Mouse (Mus musculus) lung, postnatal 10 days (tissue): Measurements from ENCODE around the gene Gpr107.

Source experiments
- DNase-seq: peaks from one replicate; pipeline ENCODE4 v3.0.0; 2021

Gpr107 gene

GRCm38 (mm10) chr2:31202956-31203355 is 50.8 kb downstream of the Gpr107 start:
- no peak for DNase-seq

GRCm38 (mm10) chr2:31204677-31205076 is 52.6 kb downstream of the Gpr107 start:
- no peak for DNase-seq

- DNase-seq: no peak
These were observed 54.1 kb downstream of the Gpr107 start for GRCm38 (mm10) chr2:31206211-31206610.

GRCm38 (mm10) chr2:31206882-31207281 is 54.8 kb downstream of the Gpr107 start:
- no peak for DNase-seq

DNA sequence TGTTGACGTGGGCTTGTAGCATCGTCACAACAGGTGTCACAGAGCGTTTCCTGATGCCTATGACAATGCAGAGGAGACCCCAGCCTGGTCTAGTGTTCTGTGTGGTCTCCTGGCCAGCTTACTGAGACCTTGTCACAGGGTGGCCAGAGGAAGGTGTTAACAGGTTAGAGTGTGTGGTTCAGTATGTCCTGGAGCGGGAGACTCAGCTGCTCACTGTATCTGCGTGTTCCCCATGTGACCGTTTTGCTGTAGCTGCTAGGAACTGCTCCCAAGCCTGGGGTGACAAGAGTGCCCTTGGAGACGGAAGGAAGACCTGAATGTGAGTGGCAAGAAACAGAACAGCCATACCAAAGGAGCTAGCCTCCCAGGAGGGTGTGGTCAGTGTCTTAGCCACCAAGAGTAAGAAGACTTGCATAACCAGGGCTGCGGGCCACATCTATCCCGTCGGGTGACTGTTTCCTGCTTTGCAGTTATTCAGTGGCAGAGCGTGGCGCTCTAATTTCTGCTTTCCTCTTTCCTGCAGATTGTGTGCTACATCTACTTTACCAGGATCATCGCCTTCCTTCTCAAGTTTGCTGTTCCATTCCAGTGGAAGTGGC is 56.5 kb downstream of the Gpr107 start:
- DNase-seq: no peak

DNA sequence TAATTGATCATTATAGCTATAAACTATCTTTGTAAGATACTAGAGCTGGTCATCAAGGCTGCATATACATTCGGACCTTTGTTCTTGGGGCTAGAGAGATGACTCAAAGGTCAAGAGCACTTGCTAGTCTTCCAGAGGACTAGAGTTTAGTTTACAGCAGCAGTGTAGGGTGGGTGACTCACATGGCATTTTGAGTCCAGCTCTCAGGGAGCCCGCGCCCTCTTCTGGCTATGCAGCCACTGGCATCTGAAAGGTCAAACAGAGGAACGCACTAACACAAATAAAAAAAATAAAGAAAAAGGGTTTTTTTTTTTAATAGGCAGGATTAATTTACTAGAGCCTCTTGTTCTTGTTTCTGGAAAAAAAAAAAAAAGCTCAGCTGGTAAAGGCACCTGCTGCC is 57.4 kb downstream of the Gpr107 start:
- peak; percentile 24 for DNase-seq

DNA sequence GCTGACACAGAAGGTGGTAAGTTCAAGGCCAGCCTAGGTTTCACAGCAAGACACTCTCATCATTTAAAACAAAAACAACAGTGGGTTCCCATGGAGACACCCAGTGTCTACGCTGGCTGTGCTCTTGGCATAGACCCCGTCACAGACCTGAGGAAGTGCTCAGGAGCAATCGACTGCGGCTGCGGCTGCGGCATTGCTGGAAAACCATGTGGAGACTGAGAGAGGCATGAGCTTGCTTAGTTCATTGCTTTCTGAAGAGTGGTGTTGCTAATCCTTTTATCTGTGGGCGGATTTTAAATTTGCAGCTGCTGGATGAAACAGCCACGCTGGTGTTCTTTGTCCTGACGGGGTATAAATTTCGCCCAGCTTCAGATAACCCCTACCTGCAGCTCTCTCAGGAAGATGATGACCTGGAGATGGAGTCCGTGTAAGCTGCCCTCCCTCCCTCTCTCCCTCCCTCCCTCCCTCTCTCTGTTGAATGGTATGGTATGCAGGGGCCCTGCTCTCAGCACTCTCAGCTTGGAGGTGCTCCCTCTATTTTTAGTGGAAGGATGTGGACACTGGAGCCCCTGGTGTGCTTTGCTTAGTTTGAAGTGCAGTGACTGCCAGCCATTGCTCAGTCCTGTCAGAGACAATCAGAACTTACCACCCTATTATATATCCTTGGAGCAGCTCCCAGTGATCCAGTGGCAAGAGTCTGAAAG is 58.2 kb downstream of the Gpr107 start:
- DNase-seq: no peak

- DNase-seq: no peak
These were observed 59.1 kb downstream of the Gpr107 start for GRCm38 (mm10) chr2:31211204-31211603.

GRCm38 (mm10) chr2:31214211-31214796 is 62.2 kb downstream of the Gpr107 start:
- DNase-seq: no peak

DNA sequence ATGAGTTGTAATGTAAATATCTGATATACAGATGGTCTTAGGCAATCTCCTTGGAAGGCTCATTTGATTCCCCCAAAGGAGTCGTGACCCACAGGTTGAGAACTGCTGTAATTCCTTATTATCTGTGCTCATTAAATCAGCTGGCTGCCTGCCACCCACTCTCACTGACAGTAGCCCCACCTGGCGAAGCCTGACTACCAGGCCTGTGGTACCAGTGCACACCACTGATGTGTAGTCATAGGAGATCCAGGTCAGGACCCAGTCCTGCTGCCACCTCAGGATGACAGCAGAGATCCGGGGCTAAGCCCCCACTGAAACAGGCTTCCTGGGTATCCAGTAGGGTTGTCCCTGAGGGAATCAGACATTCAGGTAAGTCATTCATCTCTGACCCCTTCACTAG is 66.5 kb downstream of the Gpr107 start:
- DNase-seq: no peak

GRCm38 (mm10) chr2:31219470-31219869 is 67.4 kb downstream of the Gpr107 start:
- DNase-seq: peak; percentile 21

- DNase-seq: no peak
These were observed 68.7 kb downstream of the Gpr107 start for GRCm38 (mm10) chr2:31220844-31221243.

DNA sequence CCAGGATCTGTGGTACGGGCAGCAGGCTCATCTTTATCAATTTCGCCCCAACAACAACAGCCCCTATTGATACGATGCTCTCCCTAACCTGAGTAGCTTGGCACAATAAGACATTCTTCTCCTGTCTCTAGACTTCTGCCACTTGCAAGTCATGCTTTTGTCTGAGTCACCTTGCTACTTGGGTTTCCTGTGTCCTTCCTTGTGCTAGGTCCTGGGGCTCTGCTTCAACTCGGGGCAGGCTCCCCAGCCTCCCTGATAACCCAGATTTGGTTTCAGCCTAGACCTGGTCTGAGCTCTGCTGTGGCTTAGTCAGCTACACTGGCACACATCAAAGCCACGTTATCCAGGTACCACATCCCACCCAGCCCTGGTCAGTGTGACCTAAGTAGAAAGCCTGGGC is 69.5 kb downstream of the Gpr107 start:
- DNase-seq: no peak

DNA sequence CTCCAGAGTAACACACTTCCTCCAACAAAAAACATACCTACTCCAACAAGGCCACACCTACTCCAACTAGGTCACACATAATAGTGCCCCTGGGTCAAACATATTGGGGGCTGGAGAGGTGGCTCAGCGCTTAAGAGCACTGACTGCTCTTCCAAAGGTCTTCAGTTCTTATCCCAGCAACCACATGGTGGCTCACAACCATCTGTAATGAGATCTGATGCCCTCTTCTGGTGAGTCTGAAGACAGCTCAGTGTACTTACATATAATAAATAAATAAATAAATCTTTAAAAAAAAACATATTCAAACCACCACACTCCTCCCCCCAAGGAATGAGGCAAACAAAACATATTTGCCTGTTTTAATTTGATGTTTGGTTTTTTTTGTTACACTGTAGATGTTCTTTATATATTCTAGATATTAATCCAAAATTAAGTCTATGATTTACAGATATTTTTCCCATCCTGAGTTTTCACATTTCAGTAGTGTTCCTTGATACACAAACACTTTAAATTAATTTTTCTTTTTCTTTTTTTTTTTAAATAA is 76.7 kb downstream of the Gpr107 start:
- no peak for DNase-seq

- peak; percentile 18 for DNase-seq
These were observed 87.1 kb downstream of the Gpr107 start for GRCm38 (mm10) chr2:31239203-31239696.

DNA sequence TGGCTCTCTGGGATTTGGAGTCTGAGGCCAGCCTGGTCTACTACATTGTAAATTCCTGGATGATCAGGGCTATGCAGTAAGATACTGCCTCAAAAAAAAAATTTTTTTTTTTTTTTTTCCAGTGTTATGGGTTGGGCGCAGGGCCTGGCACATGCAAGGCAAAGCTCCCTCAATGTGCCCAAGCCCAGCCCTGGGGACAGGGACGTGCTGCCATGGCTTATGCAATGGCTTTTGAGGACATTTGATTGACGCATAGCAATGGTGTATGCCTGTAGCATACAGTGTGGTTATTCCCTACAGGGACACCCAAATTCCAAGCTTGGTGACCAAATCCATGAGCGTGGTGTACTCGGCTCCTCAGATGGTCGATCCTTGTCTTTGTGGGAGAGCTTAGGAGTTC is 87.7 kb downstream of the Gpr107 start:
- no peak for DNase-seq

GRCm38 (mm10) chr2:31241639-31242038 is 89.5 kb downstream of the Gpr107 start:
- DNase-seq: peak; percentile 47

- DNase-seq: no peak
These were observed 92.1 kb downstream of the Gpr107 start for GRCm38 (mm10) chr2:31244216-31244615.

DNA sequence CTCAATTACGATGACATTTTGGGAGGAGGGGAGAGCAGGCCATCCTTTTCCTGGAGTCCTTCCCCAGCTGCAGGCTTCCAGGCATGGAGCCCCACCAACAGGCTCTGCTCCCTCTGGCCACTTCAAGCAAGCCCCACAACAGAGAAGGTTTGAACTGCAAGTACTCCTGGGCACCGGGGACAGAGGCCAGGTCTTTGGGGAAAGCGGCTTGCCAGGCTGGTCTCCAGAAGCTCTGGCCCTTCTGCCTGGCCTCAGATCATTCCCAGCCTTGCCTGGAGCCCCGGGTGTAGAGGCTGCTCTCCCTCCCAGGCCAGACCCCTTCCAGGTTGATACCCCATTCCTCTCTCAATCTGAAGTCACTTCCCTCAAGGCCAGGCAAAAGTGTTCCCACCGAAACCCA is 92.9 kb downstream of the Gpr107 start:
- no peak for DNase-seq

DNA sequence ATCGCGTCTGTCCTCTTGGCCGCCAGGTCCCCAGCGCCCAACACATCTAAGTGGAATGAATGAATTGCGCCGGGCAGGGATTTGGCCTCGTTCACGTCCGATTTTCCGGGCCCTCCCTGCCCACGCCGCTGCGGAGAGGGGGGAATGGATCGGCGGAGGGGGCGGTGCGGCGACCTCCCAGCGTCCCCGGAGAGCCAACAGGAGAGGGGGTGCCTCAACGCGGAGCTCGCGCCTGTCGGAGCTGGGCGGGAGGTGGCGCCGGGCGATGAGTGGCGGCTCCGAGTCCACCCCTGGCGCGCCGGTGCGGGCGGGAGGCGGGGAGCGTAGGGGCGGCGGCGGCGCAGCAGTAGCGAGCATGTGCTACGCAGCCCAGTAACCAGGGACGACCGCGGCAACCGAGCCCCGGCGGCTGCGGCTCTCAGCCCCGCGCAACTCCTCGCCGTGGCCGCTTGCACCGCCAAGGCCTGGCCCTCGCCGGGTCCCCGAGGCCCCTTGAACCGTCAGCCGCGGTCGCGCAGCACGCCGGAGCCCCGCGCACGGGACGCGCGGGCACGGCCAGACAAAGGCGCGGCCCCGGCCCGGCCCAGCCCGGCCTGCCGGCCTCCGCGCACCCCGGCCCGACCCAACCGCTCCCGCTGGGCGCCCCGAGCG is 93.5 kb downstream of the Gpr107 start, which contains the start of gene Ncs1:
Gene Ncs1 (plus strand): TSS at position 333 of the 651 bp plus-strand sequence.
- DNase-seq: peak; percentile 67

GRCm38 (mm10) chr2:31246251-31246971 is 94.3 kb downstream of the Gpr107 start:
- peak; percentile 27 for DNase-seq

DNA sequence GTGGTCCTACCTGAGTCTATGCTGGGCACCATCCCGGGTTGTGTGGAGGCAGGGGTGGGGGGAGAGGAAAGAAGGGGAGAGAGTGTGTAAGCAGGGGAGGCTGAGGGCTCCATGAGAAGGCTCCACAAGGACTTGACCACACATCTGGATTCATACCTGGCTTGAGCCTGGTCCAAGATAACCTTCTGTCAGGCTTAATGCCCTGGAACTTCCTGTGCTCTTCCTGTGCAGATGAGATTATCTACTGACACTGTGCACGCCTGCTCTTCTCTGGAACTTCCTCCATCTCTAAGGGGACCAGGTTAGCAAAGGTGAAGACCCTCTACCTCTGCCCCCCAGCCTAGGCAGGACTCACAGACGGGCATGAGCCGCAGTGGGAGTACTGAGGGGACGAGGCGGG is 96.7 kb downstream of the Gpr107 start:
- DNase-seq: no peak

- no peak for DNase-seq
These were observed 100.1 kb downstream of the Gpr107 start for GRCm38 (mm10) chr2:31252167-31252566.
